Mouse (Mus musculus): ENCODE measurements around the gene Lrrc4c.

The Lrrc4c gene

DNA sequence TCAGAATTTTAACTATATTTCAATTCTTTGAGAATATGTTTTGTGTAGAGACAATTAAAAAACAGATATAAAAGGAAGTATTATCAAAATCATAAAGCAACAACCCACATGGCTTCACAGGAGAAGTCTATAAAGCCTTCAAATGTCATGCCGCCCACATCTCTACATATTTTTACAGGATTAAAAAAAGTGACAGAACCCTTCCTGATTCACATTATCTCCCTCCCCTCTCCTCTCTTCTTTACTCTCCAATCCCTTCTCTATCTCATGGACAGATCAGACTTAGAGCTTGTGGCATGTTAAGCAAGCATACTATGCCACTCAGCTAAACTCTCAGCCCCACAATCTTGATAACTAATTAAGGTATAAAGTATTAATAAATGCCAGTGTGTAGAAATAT, 535.8 kb downstream of the Lrrc4c start:
- no peak for DNase-seq (ENCODE audit: low spot score)

DNA sequence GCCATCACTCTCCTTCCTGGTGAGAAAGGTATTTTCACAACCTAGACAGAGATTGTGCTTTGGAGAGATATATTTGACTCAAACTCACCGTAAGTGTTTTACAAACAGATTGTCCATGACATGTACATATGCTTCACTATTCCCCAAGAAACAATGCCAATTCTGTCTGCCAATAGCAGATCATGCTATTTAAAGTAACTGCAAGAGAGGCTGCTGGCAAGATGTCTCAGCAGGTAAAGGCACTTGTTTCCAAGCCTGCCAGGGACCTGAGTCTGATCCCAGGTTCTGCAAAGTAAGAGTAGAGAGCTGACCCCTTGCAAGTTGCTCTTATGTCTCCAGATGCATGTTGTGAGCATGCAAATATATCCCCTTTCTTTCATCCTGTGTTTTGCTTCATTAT, 558.1 kb downstream of the Lrrc4c start:
- no peak for DNase-seq (ENCODE audit: low spot score)

DNA sequence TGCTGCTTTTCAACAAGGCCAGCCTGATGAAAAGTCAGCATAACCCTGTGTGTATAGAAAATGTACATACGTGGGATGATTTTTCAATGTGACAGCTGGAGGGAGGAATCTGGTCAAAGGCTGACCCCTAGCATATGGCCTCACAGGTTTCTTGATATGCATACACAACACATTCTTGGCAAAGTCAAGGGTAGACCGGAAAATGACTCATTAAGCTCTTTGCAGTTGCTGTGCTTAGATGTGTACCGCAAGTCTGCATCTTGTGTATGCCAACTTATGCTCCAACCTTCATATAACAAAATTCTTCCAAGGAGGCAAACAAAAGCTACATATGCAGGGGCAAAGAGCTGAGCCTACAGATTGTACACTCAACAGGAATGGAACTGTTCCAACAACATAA, 631.6 kb downstream of the Lrrc4c start:
- DNase-seq (ENCODE audit: low spot score) = no peak

DNA sequence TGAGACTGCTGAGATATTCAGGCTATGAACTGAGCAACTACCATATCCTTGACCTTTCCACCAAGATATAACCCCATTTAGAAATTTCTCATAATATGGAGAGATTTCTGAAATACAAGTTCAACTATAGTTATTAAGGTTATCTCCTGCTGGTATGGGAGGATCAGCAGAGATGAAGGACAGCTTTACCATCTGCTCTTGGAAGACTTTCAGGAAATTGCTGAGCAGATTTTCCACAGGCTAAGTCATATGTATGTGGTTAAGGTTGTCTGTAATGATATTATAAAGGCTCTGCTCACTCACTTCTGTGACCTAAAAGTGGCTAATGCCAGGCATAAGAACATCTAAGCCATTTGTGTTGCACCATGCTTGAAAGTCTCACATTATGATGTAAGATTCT, 681.6 kb downstream of the Lrrc4c start:
- no peak for DNase-seq (ENCODE audit: low spot score)

DNA sequence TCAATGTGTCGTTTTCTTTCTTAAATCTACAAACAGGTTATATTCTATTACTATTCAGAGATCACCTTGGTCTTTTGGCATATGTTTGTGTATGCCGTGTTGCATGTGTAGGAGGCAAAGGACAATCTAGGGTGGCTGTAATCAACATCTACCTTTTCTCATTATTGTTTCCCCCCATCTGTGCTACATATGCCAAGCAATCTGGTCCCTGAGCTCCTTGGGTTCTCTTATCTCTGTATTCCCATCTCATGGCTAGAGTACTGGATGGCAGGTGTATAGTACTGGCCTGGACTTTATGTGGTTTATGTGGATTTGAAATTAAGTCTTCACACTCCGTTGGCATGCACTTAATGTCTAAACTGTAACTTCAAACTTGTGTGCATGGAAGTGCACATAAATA, 700.4 kb downstream of the Lrrc4c start:
- DNase-seq (ENCODE audit: low spot score) = no peak

DNA sequence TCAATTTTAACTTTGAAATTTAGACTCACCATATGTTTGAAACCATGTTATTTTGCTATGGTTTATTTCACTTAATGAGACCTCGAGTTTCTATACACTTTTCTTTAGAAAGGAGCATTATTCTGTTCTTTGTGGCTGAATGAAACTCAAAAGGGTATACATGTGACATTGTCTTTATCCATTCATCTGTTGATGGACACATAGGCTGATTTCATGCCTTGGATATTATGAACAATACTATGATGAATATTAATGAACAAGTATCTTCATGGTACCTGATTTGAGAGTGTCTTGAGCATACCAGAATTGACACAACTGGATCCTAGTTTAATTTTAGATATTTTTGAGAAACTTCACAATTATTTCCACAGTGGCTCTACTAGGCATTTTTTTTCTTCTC, 709.0 kb downstream of the Lrrc4c start:
- no peak for DNase-seq (ENCODE audit: low spot score)

DNA sequence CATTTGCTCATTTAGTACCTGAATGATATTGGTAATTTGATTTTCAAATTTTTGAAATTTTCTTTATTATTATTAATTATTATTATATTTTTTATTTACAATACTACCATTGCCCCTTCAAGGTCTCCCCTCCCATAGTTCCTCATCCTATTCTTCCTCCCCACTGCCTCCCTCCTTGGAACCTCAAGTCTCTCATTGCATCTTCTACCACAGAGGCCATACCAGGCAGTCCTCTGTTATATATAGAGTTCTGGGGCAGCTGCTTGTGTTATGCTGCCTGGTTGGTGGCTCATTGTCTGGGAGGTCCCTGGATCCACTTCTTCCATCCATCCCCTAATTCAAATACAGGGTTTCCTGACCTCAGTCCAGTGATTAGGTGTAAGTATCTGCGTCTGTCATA, 709.6 kb downstream of the Lrrc4c start:
- DNase-seq (ENCODE audit: low spot score) = no peak

DNA sequence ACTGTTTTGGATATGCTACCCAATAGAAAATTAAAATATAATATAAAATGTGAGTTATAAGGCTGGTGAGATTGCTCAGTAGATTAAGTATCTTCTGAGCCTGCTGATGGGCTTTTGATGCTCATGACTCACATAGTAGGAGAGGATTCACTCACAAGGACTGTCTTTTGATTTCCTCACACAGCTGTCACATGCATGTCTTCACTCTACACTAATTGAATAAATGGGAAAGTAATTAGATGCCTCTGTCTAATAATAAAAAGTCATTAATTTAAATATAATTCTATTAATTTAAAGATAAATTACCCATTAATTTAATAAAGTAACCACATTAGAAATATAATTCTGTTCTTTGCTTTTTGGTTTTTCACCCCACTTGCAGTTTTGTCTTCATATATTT, 718.4 kb downstream of the Lrrc4c start:
- DNase-seq (ENCODE audit: low spot score) = no peak

DNA sequence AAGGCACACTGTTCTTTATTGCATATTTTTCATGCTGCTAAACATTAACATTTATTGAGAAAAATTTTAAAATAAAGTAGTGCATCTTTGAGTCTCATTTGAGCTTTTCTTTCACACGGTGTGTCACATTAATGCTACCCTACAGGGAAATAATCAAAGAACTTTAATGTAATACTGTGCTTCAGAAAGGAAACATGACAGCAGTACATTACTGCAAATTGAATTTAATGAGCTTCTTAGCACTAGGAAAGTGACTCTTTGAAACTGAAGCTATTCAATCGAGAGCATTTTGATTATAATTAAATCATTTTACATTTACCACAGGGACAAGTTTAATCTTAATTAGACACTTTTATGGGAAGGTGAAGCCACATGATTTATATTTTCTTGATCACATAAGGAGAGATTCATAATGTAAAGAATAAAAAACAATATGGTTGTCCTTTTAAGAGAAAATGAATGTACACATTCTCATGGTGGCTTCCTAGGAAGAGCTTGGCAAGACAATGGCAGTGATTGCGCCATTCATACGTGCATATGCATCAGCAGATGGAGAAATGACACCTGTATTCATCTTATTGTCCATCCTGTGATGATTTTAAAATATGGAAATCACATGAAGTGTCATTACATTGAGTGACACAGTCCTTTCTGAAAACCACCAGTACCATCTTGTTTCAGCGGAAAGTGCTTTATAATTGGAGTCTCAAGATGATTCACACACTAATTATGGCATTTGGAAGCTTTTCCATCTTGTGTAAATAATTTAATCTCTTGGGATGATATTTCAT, 719.2 kb downstream of the Lrrc4c start:
- DNase-seq (ENCODE audit: low spot score) = no peak

DNA sequence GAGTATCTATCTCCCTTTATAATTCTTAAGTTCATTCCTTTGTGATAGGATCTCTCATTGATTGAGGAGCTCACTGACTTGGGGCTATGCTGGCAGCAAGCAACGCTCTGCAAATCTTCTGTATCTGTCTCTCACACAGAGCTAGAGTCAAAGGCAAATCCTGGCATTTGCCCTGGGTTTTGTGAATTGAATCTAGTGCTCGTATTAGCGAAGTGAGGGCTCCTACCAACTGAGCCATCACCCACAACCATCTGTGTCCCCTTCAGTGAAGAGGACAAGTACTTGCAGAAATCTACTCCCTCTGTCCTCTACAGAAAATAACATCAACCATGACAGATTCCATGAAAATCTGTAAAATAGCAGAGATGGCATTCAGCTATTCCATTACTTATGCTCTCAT, 726.0 kb downstream of the Lrrc4c start:
- no peak for DNase-seq (ENCODE audit: low spot score)

DNA sequence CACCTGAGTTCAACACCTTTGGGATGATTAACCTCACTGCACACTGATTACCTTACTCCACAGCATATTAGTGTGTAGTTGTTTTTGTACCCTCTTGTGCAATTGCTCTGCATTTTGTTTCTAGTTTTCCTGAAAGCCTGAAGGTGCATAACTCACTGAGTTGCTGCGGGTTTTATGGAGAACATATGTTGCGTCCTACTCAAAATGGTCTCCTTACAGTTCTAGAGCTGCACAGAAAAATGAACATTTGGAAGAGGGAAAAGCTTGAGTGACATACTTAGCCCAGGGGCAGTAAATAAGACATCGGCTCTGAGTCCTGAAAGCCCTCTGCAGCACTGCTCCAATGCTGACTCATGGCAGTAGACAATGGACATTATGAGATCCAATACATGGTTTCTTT, 727.7 kb downstream of the Lrrc4c start:
- DNase-seq (ENCODE audit: low spot score) = no peak

DNA sequence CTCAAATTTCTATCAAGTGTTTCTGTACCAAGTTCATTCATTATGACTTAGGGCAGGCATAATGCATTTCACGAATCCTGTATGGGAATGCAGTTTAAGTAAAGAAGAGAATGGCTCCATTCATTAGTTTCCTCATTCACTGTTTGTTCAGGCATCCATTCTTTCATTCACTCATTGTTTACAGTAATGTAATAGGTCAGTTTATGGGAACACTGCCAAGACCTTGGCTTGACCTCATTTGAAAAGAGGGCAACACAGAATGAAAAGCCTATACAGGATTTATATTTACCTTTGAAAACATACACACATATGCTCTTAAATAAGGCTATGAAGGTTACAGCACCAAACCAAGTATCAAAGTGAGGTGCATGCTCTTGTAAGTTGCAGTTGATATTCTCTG, 762.2 kb downstream of the Lrrc4c start:
- no peak for DNase-seq (ENCODE audit: low spot score)

DNA sequence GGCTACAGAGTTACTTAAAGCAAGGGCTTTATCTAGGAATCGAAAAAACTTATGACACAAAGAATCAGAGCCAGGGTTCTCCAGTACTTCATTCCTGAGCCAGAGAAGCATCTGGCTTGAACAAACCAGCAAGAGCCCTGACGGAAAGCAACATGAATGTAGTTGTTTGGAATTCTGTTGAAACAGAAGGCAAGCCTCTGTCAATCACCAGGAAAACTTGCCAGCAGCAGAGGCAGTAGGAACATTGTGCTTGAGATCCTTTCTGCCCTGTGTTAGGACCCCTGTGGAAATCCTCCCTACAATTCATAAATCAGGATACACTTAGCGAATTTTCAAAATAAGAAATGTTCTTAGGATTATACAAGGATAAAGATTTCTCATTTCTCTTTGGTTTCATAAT, 780.0 kb downstream of the Lrrc4c start:
- no peak for DNase-seq (ENCODE audit: low spot score)

DNA sequence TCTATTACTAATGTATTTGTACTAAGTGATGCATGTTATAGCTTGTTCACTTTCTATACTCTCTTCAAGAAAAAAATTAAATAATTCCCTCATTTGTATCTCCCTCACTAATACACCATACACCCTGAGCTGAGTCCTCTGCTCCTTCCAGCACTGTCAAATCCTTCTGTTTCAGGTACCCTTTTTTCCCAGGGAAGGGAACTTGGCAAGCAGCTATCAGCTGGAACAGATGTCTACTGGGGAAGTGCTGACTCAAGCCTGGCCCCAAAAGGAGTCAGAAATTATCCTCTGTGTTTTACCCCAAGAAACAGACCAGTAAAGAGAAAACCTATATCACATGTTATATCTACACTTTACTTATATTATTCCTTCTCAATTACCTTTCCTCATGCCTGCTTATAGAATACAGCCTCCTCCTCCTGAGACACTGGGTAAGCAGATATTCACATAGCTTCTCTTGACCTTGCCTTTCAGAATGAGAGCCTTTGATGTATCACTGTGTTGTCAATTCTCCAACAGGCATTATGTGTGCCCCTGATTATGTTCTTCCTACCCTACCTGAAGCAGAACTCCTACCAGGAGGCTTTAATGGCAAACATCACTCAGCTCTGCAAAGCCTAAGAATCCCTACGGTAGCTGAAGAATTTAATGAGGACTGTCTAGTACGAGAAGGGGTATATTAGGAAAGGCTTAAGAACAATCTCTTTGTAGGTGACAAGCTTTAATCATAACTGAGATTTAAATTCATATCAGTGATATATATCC, 785.6 kb downstream of the Lrrc4c start:
- no peak for DNase-seq (ENCODE audit: low spot score)

DNA sequence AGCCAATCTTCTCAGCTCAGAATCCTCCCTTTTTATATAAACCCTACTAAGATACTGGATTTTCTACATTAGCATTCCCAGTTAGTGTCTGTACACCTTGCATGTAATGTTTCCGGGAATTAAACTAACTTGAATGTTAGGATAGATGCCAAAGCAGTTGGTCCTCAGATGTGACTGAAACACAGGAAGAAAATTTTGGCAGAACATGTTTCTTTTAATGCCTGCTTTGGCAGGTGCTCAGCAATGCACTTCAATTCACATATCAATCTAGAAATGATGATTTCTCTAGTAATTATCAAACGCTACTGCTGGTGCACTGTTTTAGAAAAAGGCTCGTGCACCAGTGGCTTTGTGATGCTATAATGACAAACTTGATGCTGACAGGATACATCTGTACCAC, 806.3 kb downstream of the Lrrc4c start:
- DNase-seq (ENCODE audit: low spot score) = no peak

DNA sequence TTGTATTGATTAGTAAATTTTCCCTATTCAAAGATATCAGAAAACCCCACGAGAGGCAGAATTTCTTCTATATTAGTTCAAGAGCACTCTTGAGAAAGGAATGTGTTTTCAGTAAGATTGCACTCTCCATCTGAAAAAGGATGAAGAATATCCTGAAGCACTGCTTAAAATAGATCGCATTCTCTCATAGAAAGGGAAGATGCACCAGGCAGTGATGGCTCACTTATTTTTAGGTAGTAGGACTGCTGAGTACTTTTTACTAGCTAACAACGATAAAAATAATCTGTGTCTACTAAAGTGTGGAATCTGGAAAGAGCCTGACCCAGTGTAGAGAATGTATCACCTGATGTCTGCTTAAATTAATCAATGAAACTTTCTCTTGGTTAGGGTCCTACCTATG, 820.5 kb downstream of the Lrrc4c start:
- DNase-seq (ENCODE audit: low spot score) = no peak

DNA sequence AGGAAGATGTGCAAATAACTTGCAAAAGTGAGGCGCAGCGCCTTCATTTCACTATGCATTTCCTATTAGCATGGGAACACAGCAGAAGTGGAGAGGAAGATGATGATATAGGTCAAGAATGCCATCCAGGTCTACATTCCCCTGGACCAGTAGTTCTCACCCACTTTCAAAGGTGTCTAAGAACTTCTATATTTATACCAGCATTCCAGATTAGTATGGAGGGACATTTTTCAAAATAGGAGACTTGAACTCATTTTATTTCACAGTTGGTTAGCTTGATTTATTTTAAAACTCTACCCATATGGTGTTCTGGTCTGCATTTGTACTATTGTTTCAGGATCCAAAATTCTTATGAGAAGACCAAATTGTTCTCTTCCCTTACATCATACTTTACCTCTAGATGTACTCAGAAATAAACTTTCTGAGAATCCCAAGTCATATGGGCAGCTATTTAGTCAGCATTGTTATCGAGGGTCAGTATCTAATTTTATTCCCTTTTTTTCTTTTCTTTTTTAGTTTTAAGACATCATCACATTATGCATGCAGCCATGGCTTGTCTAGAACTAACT, 833.7 kb downstream of the Lrrc4c start:
- no peak for DNase-seq (ENCODE audit: low spot score)

DNA sequence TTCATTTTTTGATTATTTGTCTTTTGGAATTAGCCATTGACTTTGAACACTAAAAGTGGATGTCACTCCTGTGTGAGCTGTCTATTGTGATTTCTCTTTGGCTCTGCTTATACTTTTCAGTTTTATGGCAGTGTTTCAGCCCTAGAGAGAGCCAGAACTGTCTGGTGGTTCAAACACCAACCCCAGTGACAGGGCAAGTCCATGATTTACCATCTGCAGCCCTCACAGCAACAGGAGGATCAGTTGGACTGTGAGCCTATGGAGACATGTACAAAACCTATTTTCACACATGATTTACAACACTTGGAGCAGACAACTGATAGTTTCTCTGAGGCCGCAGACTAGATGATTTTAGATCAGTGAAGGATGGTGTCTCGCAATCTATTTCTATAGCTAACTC, 847.8 kb downstream of the Lrrc4c start:
- no peak for DNase-seq (ENCODE audit: low spot score)

DNA sequence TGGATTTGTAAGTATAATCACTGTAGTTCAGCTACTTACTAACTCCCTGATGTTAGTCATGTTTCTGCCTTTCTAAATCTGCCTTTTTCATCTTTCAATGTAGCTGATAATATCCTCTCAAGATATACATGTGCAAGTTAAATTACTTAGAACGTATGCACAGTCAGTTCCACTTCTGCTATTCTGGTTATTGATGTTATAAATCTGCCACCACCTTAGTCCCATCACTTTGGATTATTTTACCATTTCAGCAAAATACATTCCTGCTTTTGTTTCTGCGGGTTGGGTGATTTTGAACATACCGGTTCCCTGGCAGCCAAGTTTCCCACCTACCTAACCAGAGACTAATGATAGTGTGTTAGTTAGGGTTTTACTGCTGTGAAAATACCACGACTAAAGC, 860.4 kb downstream of the Lrrc4c start:
- no peak for DNase-seq (ENCODE audit: low spot score)

DNA sequence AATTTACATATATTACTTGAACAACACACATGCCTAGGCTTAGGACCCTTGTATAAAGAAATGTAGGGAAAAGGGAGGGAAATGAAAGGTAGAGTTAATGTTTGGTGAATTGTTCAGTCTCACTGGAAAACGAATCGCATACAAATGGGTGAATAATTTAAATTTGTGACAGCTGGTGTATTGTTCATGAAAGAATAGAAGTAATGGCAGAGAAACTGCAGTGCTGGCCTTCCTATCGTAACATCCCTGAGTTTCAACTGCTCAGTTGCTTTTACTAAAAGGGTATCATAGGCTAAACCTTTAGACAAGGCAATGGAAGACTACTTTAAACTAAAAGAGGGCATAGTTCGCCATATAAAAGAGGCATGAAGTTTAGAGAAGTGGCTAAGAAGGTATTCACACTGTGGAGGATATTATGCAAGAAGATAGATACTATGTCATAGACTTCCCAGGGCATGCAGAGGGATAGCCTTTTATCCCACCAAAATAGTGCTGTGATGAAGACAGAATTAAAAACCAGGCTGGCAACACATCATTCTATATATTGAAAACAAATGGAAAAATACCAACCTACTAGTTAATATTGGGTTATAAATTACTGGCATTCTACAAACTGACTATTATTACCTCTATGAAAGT, 879.1 kb downstream of the Lrrc4c start:
- DNase-seq (ENCODE audit: low spot score) = no peak

DNA sequence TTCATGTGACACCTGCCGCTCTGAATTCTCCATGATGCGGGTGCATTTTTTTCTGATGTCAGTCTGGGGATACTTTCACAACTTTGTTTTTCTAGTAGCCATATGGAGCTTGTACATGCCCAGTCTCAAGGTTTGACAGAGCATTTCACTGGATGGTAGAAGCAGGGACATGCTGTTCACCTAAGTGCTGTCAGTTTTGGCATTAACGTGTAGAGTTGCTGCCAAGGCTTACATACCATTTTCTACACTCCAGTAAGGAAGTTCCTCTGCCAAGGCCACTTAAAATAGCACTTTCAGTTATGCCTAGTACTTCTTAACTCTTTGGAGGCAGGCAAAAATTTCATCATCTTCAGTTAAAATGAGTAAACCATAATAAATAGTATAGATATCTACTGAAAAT, 915.0 kb downstream of the Lrrc4c start:
- no peak for DNase-seq (ENCODE audit: low spot score)

DNA sequence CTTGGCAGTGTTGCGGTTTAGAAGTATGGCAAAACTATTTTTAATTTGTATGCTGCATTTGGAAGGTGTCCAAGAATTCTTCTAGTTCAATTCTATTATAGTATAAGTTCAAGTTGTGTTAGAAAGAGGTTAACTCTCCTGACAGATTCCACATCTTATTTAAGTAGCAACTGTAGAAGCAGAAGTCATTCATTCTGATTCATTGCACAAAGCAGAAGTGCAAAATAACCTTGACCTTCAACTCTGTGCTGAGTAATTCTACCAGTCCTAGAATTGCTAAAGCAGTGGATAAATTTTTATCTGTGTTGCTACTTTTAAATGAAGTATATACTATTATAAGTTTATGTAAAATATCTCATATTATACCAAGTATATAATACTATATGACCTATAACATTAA, 916.1 kb downstream of the Lrrc4c start:
- no peak for DNase-seq (ENCODE audit: low spot score)

DNA sequence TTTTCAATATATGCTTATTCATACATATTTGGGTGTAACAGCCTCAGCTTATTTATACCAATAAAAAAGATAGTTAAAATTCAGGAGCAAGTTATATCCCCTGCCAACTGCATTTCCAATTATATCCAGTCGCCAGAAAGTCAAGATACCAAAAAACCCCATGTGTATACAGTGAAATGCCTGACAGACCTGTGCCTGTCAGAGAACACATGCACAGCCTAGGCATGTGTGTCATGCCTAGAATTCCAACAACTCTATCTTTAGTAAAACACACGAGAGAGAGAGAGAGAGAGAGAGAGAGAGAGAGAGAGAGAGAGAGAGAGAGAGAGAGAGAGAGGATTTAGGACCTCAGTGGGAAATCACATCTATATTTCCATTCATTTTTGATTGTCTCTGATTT, 956.7 kb downstream of the Lrrc4c start:
- no peak for DNase-seq (ENCODE audit: low spot score)
